Mouse (Mus musculus): ENCODE data around the gene Specc1.

GRCm38 (mm10) chr11:62027271-62027670 lies 70.7 kb downstream of the Specc1 start:
- TF ChIP-seq CTCF (IDR thresholded peaks at IDR 0.05; ENCODE audit: low read depth, low read length): no peak
- TF ChIP-seq POLR2A (IDR thresholded peaks at IDR 0.05; ENCODE audit: borderline replicate concordance, low read depth, low read length): no peak
